13 mouse cellular contexts compared by ENCODE assay signal in the genomic region with DNA sequence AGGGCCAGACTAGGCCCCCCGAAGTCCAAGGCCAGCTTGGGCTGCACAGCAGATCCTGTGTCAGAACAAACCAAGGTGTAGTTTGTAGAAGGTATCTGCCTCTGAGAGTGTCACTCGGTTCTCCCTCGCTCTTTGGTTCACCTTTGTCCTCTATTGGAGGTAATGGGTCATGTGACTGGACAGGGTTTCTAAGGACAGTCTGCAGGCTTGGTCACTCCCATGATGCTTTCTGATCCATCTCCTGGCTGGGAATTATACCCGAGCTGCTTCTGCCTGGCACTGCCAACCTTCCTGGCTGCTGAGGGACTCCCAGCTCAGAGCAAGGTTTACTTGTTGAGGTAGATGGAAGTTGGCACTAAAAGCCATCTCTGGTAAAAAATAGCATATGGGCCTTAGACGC. TPM values are rescaled to one million over a fixed set of nuclear protein-coding genes. Genes with fewer than 3 reads are reported as not detected.
DNase-seq lines count a peak whose midpoint lies in the region; ATAC-seq lines count a peak whose summit lies in the region.
"Had no signal": no experiment of that assay in that cellular context is flagged by ENCODE, and none has a peak within 500 bp of the region (broad histone marks: within the 10 kb centered on the region; RNA-seq: fewer than 3 reads in every experiment).

No protein-coding gene starts in this region.

- H3K9me3 ChIP-seq in kidney, embryonic 14.5 days (ENCODE audit: control insufficient read depth, low read length): no peaks in the 10 kb centered on the region
- no peaks in the 10 kb centered on the region for H3K9me3 ChIP-seq in liver, embryonic 16.5 days (replicated peaks; ENCODE audit: control insufficient read depth, low read length)
- no peaks in the 10 kb centered on the region for H3K9me3 ChIP-seq in forebrain, embryonic 14.5 days (replicated peaks; ENCODE audit: control insufficient read depth, low read length)
- H3K9me3 ChIP-seq: forebrain, embryonic 10.5 days; limb, embryonic 12.5 days had no signal

- peaks cover 11% of the 10 kb centered on the region for H3K4me1 ChIP-seq in kidney, embryonic 14.5 days (ENCODE audit: control insufficient read depth, insufficient read depth, low read length)
- H3K4me1 ChIP-seq in liver, embryonic 16.5 days (ENCODE audit: control insufficient read depth, low read depth, low read length): peaks cover 11% of the 10 kb centered on the region
- no peaks in the 10 kb centered on the region for H3K4me1 ChIP-seq in forebrain, embryonic 14.5 days (ENCODE audit: control insufficient read depth, insufficient read depth, low read length)

- no peak overlapping the region for H3K4me3 ChIP-seq in kidney, embryonic 14.5 days (ENCODE audit: low read length)
- no peak overlapping the region for H3K4me3 ChIP-seq in liver, embryonic 16.5 days (ENCODE audit: low read depth, low read length)
- no peak overlapping the region for H3K4me3 ChIP-seq in forebrain, embryonic 14.5 days (ENCODE audit: low read depth, low read length)
- H3K4me3 ChIP-seq: forebrain, embryonic 10.5 days; limb, embryonic 12.5 days had no signal

- no peak overlapping the region for H3K9ac ChIP-seq in kidney, embryonic 14.5 days (ENCODE audit: low read depth, low read length)
- no peak overlapping the region for H3K9ac ChIP-seq in liver, embryonic 16.5 days (ENCODE audit: low read depth, low read length)
- no peak overlapping the region for H3K9ac ChIP-seq in forebrain, embryonic 14.5 days (ENCODE audit: low read length)
- H3K9ac ChIP-seq: limb, embryonic 12.5 days had no signal

- H3K4me2 ChIP-seq in kidney, embryonic 14.5 days (replicated peaks; ENCODE audit: low read depth, low read length): no peak overlapping the region
- H3K4me2 ChIP-seq in liver, embryonic 16.5 days (ENCODE audit: low read depth, low read length): 0 out of 2 replicates have a peak overlapping the region, but pooled peaks have one; percentile 24
- H3K4me2 ChIP-seq in forebrain, embryonic 14.5 days (ENCODE audit: low read length): no peak overlapping the region
- H3K4me2 ChIP-seq: limb, embryonic 12.5 days had no signal

- ATAC-seq in kidney, embryonic 14.5 days (ENCODE audit: low FRiP score, low TSS enrichment): no peak
- ATAC-seq in liver, embryonic 16.5 days (ENCODE audit: low read depth): peak; percentile 72
- ATAC-seq in forebrain, embryonic 14.5 days: no peak
- ATAC-seq: midbrain, embryonic 16.5 days had no signal

- peak; percentile 23 for DNase-seq in adrenal gland, adult 2 months
- DNase-seq in adrenal gland, postnatal 4 days (ENCODE audit: low spot score in 2 of 2): no peak
- DNase-seq in kidney, adult 11 months: peak; percentile 87
- DNase-seq in heart, postnatal 4 days: peak; percentile 45
- DNase-seq in forebrain, embryonic 14.5 days (ENCODE audit: low spot score): no peak
- DNase-seq in thymus, postnatal 14 days: no peak
- DNase-seq: gastrocnemius, postnatal 36 days; right cerebral cortex, postnatal 25 days had no signal

- no peak overlapping the region for H3K27ac ChIP-seq in kidney, embryonic 14.5 days (ENCODE audit: low read depth, low read length)
- no peak overlapping the region for H3K27ac ChIP-seq in liver, embryonic 16.5 days (ENCODE audit: low read length)
- no peak overlapping the region for H3K27ac ChIP-seq in forebrain, embryonic 14.5 days (ENCODE audit: low read depth, low read length)
- H3K27ac ChIP-seq: limb, embryonic 12.5 days had no signal

- peaks cover 17% of the 10 kb centered on the region for H3K36me3 ChIP-seq in kidney, embryonic 14.5 days (ENCODE audit: control insufficient read depth, insufficient read depth, low read length)
- peaks cover 3% of the 10 kb centered on the region; the same call in 1 of the 2 replicates for H3K36me3 ChIP-seq in liver, embryonic 16.5 days (ENCODE audit: control insufficient read depth, insufficient read depth)
- peaks cover 19% of the 10 kb centered on the region; the same call in 1 of the 2 replicates for H3K36me3 ChIP-seq in forebrain, embryonic 14.5 days (ENCODE audit: control insufficient read depth, insufficient read depth, low read length)

- no peaks in the 10 kb centered on the region for H3K27me3 ChIP-seq in kidney, embryonic 14.5 days (ENCODE audit: control insufficient read depth, insufficient read depth, low read length)
- no peaks in the 10 kb centered on the region for H3K27me3 ChIP-seq in liver, embryonic 16.5 days (ENCODE audit: control insufficient read depth, insufficient read depth, low read depth, low read length)
- no peaks in the 10 kb centered on the region for H3K27me3 ChIP-seq in forebrain, embryonic 14.5 days (replicated peaks; ENCODE audit: control insufficient read depth, insufficient read depth, low read length)
- H3K27me3 ChIP-seq: limb, embryonic 12.5 days had no signal

- 82% methylated on average over 5 of the region's 5 CpGs for WGBS in kidney, embryonic 14.5 days
- WGBS in liver, embryonic 16.5 days (ENCODE audit: insufficient replicate concordance): 65% methylated on average over 5 of the region's 5 CpGs
- 82% methylated on average over 5 of the region's 5 CpGs for WGBS in forebrain, embryonic 14.5 days

RNA-seq across cellular contexts. Expression of a gene that starts 12.2 kb away (rescaled TPM):
- 1 to 10 TPM; 5.6 to 7.8 TPM for total RNA-seq in adrenal gland, adult 2 months (2021)
- 3.1 and 3.4 TPM in 2 replicates for polyA plus RNA-seq in adrenal gland, adult 2 months (2012; rRNA removed)
- 10 to 100 TPM; 11.0 to 14.0 TPM for total RNA-seq in adrenal gland, postnatal 4 days (2021)
- 8.4 and 8.9 TPM in 2 replicates for polyA plus RNA-seq in kidney, embryonic 14.5 days (2014; fragmentation: Nextera tagmentation; extraction: Ambion mirVana)
- total RNA-seq in heart, postnatal 4 days (2021): 10 to 100 TPM; 13.8 to 15.2 TPM
- 0.60 and 0.96 TPM in 2 replicates for polyA plus RNA-seq in liver, embryonic 16.5 days (2015; fragmentation: Nextera tagmentation; extraction: Ambion mirVana)
- polyA plus RNA-seq in forebrain, embryonic 14.5 days (2014; fragmentation: Nextera tagmentation; extraction: Ambion mirVana): 2.8 and 3.2 TPM in 2 replicates

RNA-seq across cellular contexts. Expression of a gene that starts 33.0 kb away (rescaled TPM):
- total RNA-seq in adrenal gland, adult 2 months (2021): 10 to 100 TPM; 26.8 to 27.4 TPM
- polyA plus RNA-seq in adrenal gland, adult 2 months (2012; rRNA removed): 130 and 175 TPM in 2 replicates
- total RNA-seq in adrenal gland, postnatal 4 days (2021): 10 to 100 TPM; 11.7 to 16.4 TPM
- polyA plus RNA-seq in kidney, embryonic 14.5 days (2014; fragmentation: Nextera tagmentation; extraction: Ambion mirVana): 10.1 and 11.9 TPM in 2 replicates
- 1 to 10 TPM; 5.8 to 6.4 TPM for total RNA-seq in heart, postnatal 4 days (2021)
- 2.9 and 6.0 TPM in 2 replicates for polyA plus RNA-seq in liver, embryonic 16.5 days (2015; fragmentation: Nextera tagmentation; extraction: Ambion mirVana)
- polyA plus RNA-seq in forebrain, embryonic 14.5 days (2014; fragmentation: Nextera tagmentation; extraction: Ambion mirVana): 13.7 and 22.1 TPM in 2 replicates

RNA-seq across cellular contexts. Expression of a gene that starts 49.9 kb away (rescaled TPM):
- 10 to 100 TPM; 67.6 to 81.4 TPM for total RNA-seq in adrenal gland, adult 2 months (2021)
- polyA plus RNA-seq in adrenal gland, adult 2 months (2012; rRNA removed): 8.0 and 9.2 TPM in 2 replicates
- 10 to 100 TPM; 71.8 to 72.3 TPM for total RNA-seq in adrenal gland, postnatal 4 days (2021)
- polyA plus RNA-seq in kidney, embryonic 14.5 days (2014; fragmentation: Nextera tagmentation; extraction: Ambion mirVana): 73.1 and 80.8 TPM in 2 replicates
- 10 to 100 TPM; 89.9 to 94.5 TPM for total RNA-seq in heart, postnatal 4 days (2021)
- 21.6 and 26.4 TPM in 2 replicates for polyA plus RNA-seq in liver, embryonic 16.5 days (2015; fragmentation: Nextera tagmentation; extraction: Ambion mirVana)
- polyA plus RNA-seq in forebrain, embryonic 14.5 days (2014; fragmentation: Nextera tagmentation; extraction: Ambion mirVana): 74.3 and 81.8 TPM in 2 replicates

Comparison
In these comparisons a context has a peak if more than half of its experiments do, and no peak if none do; other contexts are left out.
1. DNase-seq: peak in adrenal gland, adult 2 months (single experiment), kidney, adult 11 months (single experiment) and heart, postnatal 4 days (single experiment); none in adrenal gland, postnatal 4 days (0 of 2), forebrain, embryonic 14.5 days (single experiment) and thymus, postnatal 14 days (single experiment).